Mouse (Mus musculus) neutrophil, adult 5-6 weeks (primary cell): ENCODE results near the gene Sgpp2. TPM values are rescaled to one million over a fixed set of nuclear protein-coding genes. Genes with fewer than 3 reads are reported as not detected.

Experiments
- ATAC-seq: fragments of 151-379, 151-347 bp; 2 replicates; pipeline ENCODE4 v1.8.0; 2017; ENCODE audit warnings: mild to moderate bottlenecking, moderate TSS enrichment; ENCODE audit not compliant: insufficient number of reproducible peaks, poor library complexity, low FRiP score, severe bottlenecking; ENCODE audit errors: extremely low read depth
- total RNA-seq: library from RNA; stranded (forward); fragments of 200-1000 nt; gene quantifications from 2 replicates; pipeline ENCODE4 v1.2.3, GENCODE M21; 2017

Sgpp2 gene
- total RNA-seq: 0.23 and 0.49 TPM in 2 replicates

GRCm38 (mm10) chr1:78310021-78310752, at the start of gene Sgpp2:
Sgpp2 (plus strand) TSS chr1:78310345.
- ATAC-seq: no peak

GRCm38 (mm10) chr1:78267519-78267918, 42.6 kb upstream of the Sgpp2 start:
- ATAC-seq: no peak

- ATAC-seq: no peak
These were observed 37.2 kb upstream of the Sgpp2 start for GRCm38 (mm10) chr1:78272915-78273314.

GRCm38 (mm10) chr1:78279128-78279527, 31.0 kb upstream of the Sgpp2 start:
- ATAC-seq: no peak

- ATAC-seq: no peak
These were observed 17.7 kb upstream of the Sgpp2 start for GRCm38 (mm10) chr1:78292397-78292796.

GRCm38 (mm10) chr1:78299670-78300225, 10.4 kb upstream of the Sgpp2 start:
- no peak for ATAC-seq

- no peak for ATAC-seq
These were observed 1.5 kb upstream of the Sgpp2 start for GRCm38 (mm10) chr1:78308688-78309087.

GRCm38 (mm10) chr1:78309280-78309679, 865 bp upstream of the Sgpp2 start:
- ATAC-seq: no peak

GRCm38 (mm10) chr1:78310861-78311341, 756 bp downstream of the Sgpp2 start:
- no peak for ATAC-seq

- no peak for ATAC-seq
These were observed 1.3 kb downstream of the Sgpp2 start for GRCm38 (mm10) chr1:78311482-78311881.

GRCm38 (mm10) chr1:78312917-78313316, 2.8 kb downstream of the Sgpp2 start:
- ATAC-seq: no peak

- no peak for ATAC-seq
These were observed 3.8 kb downstream of the Sgpp2 start for GRCm38 (mm10) chr1:78313961-78314360.

GRCm38 (mm10) chr1:78318089-78318760, 8.1 kb downstream of the Sgpp2 start:
- no peak for ATAC-seq

GRCm38 (mm10) chr1:78320291-78320690, 10.1 kb downstream of the Sgpp2 start:
- no peak for ATAC-seq

GRCm38 (mm10) chr1:78322098-78322778, 12.1 kb downstream of the Sgpp2 start:
- ATAC-seq: no peak

- ATAC-seq: no peak
These were observed 12.7 kb downstream of the Sgpp2 start for GRCm38 (mm10) chr1:78322844-78323243.

GRCm38 (mm10) chr1:78324044-78324443, 13.9 kb downstream of the Sgpp2 start:
- ATAC-seq: no peak

GRCm38 (mm10) chr1:78325851-78326250, 15.7 kb downstream of the Sgpp2 start:
- no peak for ATAC-seq

GRCm38 (mm10) chr1:78328646-78329045, 18.5 kb downstream of the Sgpp2 start:
- ATAC-seq: no peak
